Mouse (Mus musculus) kidney, postnatal 10 days (tissue): ENCODE data around the gene Sgo1.
"Not testable (repeated sequence)": the region's sequence is repeated elsewhere in the genome, so short reads cannot be mapped to it uniquely, and the experiment has no call there.

ENCODE experiments used
- DNase-seq: peaks from one replicate; pipeline ENCODE4 v3.0.0; 2021; ENCODE audit warnings: mixed read lengths

Sgo1 gene

DNA sequence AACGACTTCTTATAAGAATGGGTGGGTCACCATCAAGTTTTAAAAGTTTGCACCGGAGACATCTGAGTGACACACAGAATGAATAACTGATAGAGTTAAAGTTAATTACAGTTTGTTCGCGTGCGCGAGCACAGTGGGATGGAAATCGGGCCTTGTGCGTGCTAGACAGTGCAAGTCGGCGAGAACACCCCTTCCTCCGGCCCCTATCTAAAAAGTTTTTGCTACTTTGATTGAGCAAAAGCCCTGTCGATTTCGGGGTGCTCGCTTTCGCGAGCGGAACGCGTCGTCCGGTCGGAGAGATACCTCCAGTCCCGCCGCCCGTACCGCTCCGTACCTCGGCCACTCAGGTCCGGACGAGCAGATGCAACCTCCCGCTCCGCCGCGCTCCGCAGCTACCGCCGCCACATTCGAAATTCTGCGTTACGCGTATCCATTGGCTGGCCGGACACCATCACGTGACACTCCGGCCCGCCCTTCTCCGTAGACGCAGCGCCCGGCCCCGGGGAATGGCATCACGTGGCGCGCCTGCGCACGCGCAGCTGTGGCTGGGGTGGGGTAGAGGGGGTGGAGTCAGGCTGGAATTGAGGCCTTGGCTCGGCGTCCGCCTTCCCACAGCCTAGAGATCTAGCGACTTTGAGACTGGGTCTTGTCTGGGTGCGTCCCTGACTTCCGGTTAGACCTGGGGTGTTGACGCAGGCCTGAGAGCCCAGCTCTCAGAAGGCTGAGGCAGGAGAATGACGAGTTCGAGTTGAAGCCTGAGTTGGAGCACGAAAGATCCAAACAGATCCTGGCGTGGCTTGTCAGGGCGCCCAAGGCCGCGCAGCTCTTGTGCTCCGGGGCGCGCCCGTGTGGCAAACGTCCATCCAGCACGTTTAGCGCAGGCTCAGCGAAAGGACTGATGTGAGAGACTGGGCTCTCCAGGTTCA lies at the start of gene Sgo1:
Gene Sgo1 (minus strand): TSS at position 457 of the 926 bp plus-strand sequence.
- peak; percentile 98 for DNase-seq

DNA sequence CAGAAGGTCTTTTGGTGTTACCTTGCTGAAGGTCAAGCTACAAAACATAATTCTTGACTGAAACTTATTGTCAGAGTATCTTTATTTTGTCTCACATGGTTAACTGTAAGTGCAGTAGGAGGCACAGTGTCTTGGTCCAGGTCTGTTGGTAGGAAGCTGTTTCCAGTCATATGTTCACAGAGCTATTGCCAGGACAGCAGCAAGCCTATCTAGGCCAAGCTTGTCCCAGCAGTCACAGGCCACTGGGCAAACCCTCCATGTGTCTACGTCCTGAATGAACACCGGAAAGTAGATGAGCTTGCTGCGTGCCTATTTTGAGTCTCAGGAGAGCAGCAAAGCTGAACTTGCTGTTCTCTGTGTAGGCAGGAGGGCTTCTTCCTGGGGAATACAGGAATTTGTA lies 29.8 kb upstream of the Sgo1 start:
- not testable (repeated sequence) for DNase-seq

DNA sequence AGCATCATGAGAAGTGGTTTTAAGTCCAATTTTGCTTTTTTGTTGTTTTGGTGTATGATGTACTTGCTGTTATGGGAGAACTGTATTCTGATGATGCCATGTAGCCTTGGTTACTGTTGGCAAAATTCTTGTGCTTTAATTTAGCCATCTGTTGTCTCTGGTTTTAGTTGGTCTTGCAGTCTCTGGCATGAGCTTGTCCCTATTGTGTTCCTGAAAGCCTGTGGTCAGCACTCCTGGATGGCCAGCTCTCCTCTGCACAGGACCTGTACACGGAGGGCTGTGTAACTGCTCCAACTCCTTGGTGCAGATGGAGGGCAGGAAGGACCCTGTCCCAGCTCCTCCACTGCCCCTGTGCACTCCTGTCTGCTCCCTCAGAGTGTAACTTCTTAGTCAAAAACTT lies 29.3 kb upstream of the Sgo1 start:
- no peak for DNase-seq

DNA sequence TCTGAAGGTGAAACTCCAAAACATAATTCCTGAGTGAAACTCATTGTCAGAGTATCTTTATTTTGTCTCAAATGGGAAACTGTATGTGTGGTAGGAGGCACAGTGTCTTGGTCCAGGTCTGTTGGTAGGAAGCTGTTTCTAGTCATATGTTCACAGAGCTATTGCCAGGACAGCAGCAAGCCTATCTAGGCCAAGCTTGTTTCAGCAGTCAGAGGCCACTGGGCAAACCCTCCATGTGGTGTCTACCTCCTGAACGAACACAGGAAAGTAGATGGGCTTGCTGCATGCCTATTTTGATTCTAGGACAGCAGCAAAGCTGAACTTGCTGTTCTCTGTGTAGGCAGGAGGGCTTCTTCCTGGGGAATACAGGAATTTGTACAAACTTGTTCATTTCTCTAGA lies 26.0 kb upstream of the Sgo1 start:
- DNase-seq: not testable (repeated sequence)

DNA sequence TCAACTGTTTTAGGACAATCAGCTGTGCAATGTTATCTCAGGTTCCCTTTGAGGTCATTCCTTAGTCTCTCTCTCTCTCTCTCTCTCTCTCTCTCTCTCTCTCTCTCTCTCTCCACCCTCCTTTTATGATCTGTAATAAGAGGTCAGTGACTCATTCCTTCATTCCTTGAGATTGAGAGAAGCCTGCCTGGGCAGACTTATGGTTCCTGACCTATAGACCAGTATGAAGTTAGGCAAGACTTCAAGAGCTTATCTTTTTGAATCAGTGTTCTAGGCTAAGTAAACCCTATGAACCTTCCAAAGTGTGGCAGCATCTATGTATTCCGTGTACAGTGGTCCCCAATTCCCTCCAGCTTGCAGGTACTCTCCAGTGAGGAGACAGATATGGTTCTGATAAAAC lies 25.3 kb upstream of the Sgo1 start:
- DNase-seq: no peak

DNA sequence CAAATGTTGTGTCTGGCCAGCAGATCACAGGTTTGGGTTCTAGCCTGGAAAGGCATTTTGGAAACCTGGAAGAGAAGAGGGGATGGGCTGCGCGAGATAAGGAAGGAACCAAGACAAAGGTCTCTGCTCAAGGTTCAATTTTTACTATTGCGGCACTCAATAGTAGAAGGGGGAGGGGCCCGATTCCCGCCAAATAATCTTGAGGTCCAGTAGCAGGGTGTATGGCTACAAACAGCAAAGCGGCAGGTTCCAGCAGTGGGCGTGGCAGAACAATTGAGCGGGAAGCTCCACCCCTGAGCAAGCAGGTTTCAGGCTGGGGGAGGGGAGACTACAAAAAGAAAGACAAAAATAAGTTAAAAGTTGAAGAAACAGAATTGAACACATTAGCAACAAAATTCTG lies 8.4 kb upstream of the Sgo1 start:
- DNase-seq: not testable (repeated sequence)

DNA sequence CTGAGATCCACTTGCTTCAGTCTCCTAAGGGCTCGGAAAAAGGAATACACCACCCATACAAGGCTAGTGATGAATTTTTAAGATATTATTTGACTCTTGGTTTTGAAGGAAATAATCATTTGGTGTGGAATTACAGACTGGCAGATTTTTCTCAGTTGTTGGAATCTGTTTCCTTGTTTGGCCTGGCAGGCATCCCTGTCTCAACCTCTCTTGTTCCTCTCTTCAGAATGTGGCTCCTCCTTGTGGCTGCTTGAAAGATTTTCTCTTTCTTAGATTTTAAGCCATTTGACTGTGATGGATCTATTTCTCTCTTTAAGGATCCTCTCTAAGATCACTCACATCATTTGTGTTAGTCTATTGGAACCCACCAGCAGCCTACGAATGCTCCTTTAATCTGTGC lies 4.9 kb upstream of the Sgo1 start:
- peak; percentile 60 for DNase-seq

DNA sequence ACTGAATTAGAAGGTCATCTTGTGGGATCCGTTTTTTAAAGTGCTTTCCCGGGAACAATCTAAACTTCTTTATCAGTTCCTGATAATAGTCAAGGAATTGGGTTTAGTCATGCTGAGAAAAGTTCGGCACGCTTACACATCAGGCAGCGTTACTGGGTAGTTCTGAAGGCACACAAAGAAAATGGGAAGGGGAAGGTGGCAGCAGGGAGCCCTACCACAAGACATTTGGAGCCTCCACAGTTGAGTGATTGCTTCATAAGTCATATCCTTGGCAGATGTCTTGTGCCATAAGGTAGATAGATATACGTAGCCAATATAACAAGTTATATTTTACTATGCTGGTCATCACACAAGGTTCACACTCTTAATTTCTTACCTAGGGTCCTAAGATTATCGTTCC lies 813 bp upstream of the Sgo1 start:
- DNase-seq: no peak

DNA sequence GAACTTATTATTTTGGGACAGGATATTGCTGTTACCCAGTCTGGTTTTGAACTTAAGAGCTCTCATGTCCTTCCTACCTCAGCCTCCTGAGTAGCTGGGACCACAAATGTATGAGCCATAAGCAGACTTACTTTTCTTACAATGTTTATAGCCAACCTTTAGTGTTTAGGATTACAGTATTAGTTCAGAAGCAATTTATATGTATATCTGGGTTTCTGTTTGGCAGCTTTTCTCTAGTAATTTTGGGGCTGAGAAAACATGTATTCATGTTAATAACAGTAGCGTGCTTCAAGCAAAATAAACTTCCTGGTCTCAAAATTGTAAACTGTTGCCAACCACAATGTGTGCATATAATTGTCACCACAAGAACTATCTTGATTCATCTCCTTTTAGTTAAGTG lies 812 bp downstream of the Sgo1 start:
- DNase-seq: no peak

DNA sequence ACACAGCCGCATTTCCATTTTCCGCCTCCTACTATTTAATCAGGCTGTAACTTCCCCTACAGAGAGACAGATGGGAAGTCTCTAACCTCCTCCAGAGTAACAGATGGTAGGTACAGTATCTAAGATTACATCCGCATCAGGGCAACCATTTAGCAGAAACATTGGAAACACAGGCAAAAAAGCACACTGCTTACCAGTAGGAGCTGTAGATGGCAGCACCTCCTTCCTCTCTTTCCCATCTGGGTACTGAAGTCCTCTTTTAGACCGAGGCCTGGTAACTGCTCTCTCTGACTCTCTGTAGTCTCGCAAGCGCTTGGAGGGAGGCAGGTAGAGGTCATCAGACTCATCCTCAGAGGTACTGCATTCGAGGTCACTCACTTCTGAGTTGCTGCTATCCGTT lies 10.4 kb downstream of the Sgo1 start:
- peak; percentile 43 for DNase-seq

DNA sequence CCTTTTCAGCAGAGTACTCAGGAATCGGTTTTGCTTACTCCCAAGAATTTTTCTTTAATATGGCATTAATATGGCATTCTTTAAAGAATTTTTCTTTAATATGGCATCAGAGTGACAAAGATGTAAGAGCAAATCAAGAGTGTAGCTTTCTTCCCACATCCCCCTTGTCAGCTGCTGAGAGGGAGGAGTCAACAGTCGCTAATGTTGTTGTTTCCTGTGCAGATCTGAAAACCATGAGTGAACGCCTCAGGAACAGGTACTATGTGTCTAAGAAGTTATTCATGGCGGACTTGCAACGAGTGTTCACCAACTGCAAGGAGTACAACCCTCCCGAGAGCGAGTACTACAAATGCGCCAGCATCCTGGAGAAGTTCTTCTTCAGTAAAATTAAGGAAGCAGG lies 18.7 kb downstream of the Sgo1 start:
- DNase-seq: no peak

DNA sequence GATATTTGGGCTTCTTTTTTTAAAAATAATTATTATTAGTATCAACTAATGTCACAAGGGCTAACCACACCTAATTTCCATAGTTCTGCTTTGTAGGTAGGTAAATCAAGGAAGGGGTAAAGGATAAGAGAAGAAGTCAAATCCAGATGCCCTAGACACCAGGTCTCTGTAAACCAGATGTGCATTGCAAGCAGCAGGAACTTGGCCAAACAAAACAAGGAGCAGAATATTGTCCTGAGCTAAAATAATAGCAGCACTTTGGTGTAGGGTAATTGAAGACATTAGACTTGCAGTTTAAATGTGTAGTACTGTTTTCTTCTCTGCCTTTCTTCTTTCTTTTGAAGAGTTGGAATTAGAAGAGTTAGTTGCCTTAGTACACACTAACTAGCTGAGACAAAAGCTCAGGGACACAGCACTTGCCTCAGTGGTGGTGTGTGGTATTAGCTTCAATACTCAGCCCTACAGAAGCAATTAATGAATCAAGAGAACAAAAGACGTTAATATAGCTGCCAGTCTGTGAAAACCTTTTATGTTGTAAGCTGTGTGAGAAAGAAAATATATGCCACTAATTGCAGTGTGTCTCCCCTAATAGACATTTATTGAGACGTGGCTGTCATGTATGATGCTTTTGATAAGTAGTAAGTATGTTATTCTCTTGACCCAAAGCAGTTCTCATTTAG lies 24.3 kb downstream of the Sgo1 start:
- DNase-seq: no peak

DNA sequence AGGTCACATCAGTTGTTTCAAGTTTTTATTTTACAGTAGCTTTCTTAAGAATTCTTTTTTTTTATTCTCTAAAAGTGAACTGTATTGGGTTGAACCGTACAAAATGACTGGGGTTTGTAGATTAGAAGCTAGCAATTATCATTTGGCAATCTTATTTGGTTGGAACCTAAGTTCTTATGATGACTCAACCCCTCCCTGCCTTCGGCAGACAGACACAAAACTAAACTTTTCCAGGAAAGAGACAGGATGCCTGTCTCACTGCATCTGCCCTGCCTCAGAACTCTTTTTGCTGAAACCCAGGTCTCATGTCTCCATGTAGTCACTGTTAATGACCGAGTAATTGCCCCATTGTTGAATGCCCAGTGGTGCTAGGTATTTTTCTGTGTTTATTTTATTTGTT lies 24.9 kb downstream of the Sgo1 start:
- no peak for DNase-seq

DNA sequence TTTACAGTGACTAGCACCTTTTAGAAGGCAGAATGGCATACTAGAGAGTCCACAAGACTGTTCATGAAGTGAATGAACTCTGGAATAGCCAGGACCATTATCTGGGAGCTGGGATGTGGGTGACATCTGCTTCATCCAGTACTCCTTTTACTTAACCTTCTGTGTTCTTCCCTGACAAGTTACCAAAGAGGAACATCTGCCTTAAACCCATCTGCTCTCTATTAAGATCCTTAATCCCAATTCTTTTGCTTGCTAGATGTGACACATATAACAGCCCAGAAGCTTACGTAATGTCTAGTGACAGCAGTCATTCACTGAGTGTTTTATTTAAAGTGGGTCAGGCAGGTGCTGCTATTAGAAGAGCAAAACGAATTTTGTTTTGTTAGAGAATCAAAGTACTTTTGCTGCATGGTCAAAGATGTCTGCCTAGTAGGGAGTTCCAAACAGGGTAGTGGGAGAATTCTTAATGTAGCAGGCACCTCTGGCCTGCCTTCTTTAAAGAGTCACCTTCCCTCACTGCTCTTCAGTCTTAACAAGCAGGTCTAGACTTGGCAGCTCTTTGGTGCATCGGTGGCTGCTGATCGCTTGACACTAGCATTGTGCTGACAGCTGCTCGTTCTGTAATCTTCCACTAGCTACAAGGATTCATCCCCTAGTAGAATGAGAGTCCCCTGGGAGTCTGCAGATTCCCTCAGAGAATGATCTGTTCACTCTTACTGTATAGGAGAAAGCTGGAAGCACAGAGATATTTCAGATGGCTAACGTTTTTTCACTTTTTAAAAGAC lies 27.9 kb downstream of the Sgo1 start:
- no peak for DNase-seq

DNA sequence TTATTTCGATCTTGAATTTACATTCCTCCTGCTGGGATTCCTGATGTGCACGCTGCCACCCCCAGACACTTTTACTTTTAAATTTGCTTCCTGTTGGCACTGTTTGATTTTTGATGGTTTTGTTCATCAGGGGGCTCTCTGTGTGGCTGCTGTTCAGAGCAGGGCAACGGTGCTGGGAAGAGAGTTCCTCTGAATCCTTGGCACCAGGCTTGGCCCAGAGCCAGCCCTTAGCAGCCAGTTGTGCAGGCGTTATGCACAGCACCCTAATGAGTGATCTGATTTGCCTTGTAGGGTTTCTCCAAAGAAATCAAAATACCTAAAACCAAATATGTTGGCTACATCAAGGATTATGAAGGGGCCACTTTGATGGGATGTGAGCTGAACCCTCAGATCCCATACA lies 29.4 kb downstream of the Sgo1 start:
- peak; percentile 30 for DNase-seq

DNA sequence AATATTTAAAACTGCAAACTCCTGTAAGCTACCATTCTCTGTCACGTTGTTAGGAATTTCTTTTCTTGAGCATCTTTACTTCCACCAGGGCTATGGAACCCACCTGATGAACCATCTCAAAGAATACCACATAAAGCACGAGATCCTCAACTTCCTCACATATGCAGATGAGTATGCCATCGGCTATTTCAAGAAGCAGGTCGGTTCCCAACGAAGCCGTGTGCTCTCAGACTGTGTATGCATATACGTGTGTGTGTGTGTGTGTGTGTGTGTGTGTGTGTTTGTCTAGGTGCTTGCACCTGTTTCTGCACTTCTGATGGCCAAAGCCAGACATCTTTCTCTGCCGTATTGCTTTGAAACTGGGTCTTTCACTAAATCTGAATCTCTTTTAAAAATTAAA lies 29.9 kb downstream of the Sgo1 start:
- DNase-seq: no peak

DNA sequence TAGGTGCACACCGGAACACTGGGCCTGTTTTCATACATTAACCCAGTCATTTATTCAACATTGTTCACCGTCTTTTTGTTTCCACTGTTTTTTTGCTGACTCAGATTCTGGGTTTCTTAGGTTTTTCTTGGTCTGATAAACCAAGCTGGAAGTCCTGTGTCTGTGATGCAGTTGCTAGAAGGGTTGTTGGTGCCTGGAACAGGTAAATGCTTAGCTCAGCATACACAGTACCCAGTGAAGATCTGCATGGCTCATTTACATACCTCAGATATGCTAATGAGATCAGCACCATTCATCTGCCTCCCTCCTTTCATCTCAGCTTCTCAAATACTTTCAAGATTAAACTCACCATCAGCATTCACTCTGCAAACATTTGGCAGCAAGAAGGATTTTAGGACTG lies 30.5 kb downstream of the Sgo1 start:
- DNase-seq: no peak

DNA sequence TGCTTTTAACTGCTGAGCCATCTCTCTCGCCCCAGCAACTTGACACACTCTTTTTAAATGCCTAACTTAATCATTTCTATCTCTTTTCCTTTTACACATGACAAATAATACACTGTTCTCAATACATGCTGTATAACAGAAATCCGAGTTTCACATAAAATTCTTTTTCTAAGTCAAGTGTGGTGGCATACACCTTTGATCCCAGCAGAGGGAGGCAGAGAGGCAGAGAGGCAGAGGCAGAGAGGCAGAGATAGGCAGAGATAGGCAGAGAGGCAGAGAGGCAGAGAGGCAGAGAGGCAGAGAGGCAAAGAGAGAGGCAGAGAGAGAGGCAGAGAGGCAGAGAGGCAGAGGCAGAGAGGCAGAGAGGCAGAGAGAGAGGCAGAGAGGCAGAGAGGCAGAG lies 31.7 kb downstream of the Sgo1 start:
- peak; percentile 32 for DNase-seq

DNA sequence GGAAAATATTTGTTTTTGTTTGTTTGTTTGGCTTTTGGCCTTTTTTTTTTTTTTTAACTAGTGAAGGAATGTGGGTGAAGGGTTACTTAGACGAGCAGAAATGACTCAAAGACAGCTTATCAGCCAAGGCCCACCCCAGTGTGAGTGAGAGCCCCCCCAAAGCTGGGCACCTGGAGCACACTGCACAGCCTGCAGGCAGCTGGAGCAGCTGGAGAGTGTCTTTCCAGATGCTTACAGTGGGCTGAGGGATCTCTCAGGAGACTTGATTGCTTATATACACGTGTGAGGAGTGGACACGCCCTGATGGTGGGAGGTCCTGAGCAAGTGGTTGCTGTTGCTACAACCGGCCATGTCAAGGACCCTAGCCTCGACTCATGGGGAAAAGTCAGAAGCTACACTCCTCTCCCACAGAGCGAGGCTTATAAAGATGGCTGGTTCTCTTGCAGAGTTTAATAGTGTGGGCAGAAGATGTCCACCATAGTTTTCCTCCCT lies 32.7 kb downstream of the Sgo1 start:
- no peak for DNase-seq

DNA sequence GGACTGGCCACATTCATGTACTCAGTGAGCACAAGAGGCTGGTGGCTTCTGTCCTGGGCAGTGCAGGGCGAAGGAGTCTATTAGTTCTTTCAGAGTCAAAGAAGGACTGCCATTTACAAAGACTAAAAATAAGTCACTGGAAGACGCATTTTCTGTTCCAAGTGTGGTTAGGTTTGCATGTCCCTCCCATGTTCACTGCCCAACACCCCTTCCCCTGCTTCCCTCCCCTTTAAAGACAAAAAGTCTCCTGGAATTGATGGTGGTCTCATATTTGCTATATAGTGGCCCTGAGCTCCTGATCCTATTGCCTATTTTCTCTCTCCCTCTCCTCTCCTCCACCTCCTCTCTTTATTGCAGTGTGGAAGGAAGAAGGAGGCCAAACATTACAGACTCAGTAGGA lies 33.2 kb downstream of the Sgo1 start:
- no peak for DNase-seq

DNA sequence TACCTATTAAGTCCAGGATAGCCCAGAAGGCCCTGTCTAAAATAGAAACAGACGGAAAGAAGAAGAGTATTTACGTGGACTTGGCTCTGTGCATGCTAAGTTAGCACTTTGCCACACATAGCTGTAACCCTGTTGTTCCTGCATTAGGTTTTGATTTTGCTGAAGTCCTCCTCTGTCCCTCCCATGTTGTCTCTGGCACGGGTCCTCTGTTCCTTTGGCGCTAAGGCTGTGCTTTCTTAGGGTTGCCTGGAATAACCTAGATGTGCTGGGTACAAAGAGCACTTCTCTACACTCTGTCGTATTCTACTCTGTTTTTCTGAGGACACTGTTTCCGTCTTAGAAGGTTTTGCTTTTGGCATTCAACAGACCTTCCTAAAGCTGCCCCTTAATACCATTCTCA lies 34.1 kb downstream of the Sgo1 start:
- DNase-seq: no peak

DNA sequence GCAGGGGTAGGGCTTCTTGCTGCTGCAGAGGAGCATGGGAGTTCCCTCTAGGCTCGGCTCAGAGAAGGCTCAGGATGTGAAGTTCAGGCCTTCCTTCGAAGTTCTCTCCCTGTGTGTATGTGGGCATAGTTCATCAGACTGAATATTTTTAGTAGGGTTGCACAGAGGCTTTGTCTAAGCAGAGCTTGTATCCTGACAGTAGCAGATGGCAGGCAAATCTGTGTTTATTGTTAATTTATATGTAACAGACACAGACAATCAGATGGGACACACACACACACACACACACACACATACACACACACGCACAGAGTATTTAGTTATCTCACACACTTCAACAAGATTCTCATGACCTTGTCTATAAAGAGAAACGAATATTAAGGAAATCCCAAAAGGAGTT lies 34.5 kb downstream of the Sgo1 start:
- DNase-seq: no peak

DNA sequence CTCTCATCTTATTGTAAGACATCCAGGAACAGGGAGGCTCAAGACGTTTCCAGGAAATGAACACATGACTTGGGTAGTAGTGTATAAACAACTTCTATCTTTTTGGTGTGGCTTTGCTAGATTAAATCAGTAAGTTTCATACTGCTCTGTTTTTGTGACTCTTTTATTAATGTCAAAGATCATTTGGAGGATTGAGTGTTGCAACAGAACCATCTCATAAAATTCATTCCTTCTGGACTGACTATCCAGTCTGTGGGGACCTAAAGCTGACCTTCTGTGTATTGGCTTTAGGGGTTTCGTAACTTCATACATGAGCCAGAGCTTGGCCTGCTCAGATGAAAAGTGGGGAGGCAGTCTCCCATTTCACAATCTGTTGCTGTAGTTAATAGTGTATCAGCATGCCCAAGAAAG lies 38.9 kb downstream of the Sgo1 start:
- DNase-seq: no peak
